Mouse (Mus musculus): ENCODE measurements around the gene Ercc6.
A peak's percentile ranks its signal among the peaks of the same experiment; 100 is the strongest.

Ercc6 gene

DNA sequence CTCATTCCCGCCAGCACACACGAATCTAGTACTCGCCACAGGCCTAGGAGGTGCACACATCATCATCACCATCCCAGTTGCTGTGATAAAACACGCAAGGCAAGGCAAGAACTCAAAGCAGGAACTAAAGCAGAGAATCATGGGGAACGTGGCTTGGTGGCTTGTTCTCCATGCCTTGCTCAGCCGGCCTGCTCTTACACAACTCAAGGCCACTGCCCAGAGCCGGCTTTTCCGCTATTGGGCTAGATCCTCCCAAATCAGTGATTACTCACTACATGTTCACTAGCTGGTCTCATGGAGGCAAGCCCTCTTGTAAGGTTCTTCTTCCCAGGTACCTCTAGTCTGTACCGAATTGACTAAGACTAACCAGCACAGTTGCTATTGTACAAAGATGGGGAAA lies 70.4 kb downstream of the Ercc6 start:
- no peak for DNase-seq (ENCODE audit: low spot score)

DNA sequence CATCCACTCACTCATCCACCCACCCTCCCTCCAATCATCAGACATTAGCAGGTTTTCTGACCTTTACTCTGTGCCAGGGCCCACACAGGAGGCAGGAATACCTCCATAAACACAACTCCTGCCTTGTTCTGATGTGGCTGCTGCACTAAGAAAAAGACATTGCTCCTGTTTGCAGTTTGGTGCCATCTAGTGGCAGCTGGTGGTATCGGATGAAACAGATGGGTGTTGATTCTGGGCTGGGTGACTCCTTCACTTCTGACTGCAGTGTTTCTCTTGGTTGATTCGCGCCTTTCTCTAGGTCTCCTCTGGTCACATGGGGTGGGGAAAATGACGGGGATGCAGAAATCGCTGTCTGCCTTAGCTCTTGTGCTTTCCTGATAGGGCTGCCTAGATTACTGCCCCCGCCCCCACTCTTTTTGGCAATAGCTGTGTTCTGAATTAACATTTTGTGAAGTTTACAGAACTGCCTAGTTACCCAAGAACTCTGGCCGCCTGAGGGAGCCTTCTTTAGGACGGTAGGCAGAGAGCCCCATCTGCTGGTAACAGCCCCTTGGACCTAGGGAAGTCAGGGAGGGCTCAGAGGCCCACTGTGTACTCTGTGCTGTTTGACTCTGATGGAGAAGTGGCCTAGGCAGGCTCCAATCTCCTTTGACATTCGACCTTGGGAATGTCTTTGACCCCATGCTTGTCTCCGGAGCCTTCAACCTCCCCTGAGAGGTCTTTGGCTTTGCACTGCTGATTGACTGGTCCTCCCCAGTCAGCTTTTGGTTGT lies 73.9 kb downstream of the Ercc6 start:
- DNase-seq (ENCODE audit: low spot score), result peak; percentile 85

DNA sequence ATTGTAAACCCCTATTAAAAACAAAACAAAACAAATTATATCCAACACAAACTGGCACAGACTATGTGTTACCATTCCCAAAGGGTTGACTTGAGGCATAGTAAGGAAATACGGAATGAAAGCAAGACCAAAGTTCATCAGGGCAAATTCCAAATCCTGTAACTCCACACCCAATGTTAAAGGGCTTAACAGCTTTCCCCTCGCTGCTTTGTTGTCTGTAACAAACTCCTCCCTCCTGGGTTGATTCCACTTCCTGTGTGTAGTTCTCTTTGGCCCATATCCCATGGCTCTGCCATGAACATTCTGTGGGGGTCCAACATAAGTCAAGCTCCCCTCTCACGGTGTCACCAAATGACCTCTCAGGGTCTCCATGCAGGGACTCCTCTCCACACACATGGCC lies 77.1 kb downstream of the Ercc6 start:
- no peak for DNase-seq (ENCODE audit: low spot score)

DNA sequence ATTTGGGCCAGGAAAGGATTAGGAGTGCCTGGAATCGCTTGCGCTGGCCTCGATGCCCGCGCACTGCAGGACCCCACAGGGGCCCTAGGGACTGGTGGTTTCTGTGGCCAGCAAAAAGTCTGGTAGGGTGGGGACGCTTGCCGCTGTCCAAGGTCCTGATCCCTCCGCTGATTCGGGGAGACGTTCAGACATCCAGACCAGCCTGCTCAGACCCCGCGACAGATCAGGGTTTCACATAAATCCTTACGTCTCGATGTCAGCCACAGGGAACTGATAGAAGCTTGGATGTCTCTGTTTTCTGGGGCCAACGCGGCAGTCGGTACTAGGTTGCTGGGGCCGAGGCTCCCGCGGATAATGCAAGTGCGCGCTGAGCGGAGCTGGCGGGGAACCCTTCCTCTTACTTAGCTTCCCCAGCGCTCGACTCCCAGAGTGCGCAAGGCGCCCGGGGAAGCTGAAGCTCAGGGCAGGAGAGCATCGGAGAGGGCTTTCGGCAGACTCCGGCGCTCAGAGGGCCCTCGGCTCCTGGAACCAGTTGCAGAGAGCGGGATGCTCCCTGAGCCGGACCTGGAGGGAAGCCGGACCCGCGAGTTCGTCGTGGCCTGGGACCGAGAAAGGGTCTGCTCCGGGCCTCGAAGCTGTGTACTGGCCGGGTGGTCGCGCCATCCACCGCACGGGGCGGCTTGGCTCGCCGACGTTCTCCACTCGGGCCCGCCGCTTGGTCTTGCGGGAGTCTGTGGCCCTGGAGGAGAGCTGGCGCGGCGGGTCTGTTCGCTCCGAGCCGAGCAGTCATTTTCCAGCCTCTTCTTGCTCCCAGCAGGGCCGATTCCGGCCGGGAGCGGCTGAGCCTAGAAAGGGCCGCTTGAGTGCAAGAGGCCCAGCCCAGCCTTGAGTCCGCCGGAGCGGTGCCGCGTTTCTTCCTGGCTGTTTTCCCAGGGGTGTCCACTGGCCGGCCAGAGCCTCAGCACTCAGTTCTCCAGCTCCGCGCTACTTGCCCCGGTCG lies 84.2 kb downstream of the Ercc6 start:
- peak; percentile 87 for DNase-seq (ENCODE audit: low spot score)

DNA sequence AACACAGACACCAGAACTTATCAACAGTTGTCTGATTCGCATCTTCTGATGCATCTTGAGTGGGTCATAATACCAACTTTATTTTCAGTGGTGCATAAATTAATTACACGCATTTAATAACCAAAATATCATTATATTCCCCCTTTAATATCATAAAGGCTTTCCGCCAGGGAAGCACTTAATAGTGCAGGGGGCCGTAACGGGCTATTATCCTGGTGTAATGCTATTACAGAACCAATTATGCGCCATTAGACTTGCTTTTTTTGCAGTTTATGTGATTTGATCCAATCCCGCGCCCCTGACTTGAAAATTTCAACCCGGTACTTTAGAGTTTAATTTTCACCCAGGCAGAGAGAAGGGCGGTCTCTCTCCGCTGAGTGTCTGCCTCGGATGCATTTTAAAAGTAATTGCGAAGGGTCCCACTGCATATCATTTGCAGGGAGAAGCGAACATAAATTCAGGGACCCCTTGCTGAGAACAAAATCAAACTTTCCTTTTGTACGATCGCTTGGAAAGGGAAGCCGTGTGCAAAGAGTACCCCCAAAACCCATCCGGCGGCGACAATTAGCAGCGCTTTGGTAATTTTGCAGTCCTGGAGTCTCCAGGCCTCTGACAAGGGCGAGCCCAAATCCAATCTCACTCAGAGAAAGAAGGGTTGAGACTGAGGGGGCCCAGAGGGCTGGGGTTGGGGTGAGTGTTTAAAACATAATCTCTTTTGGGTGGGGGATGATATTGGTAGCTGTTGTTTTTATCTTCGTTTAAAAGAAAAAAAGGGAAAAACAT lies 85.3 kb downstream of the Ercc6 start:
- no peak for DNase-seq (ENCODE audit: low spot score)

DNA sequence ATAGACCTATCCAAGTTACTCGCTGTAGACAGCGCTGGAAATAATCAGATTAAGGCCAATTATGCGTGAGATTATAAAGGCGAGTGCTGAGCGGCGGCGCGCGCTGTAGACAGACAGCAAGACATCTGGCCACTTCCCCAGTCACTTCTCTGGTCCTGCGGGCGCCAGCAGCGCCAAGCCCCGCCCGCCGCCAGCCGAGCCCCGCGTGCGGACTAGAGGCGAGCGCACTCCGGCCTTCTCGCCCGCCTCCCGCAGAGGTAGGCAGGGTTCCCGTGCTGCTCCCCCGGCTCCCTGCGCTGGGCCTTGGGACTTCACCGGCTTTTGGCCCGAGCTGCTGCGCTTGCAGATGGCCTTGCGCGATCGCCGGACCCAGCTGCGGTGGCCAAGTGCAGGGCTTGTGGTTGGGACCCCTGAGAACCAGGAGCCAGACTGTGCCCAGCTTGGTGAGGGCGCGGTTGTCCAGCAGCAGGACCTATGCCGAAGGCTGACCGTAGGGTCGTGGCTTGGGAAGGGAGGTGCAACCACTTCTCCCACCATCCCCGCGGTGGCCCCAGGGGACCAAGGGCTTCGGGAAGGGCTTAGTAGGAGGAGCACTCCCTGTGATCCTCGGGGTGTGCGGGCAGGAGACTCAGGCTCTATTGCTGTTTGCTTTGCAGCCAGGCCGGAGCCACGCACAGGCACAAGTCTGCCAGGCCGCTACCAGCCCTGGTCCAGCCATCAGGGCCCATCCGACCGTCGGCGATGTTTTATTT lies 86.1 kb downstream of the Ercc6 start, which contains the start of gene Prrxl1:
TSS of gene Prrxl1 (plus strand) at position 118 of the 752 bp plus-strand sequence.
- DNase-seq (ENCODE audit: low spot score), result peak; percentile 74

DNA sequence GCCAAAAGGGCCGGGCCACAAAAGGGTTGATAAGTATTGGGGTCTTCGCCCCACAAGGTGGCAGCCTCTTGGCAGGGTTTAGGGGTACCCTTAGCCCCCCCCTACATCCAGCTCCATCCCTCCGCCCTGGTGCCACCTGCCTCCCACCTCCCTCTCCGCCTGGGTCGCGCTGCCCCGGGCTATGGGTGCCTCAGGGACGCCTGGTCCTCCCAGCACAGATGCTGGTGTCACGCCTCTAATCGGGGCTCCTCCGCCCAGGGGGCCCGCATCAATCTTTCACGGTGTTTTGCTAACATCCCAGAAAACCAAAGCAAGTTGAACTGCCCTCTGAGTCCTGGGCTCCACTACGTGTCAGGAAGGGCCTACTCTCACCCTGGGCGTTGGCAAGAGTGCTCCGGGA lies 86.8 kb downstream of the Ercc6 start:
- no peak for DNase-seq (ENCODE audit: low spot score)

DNA sequence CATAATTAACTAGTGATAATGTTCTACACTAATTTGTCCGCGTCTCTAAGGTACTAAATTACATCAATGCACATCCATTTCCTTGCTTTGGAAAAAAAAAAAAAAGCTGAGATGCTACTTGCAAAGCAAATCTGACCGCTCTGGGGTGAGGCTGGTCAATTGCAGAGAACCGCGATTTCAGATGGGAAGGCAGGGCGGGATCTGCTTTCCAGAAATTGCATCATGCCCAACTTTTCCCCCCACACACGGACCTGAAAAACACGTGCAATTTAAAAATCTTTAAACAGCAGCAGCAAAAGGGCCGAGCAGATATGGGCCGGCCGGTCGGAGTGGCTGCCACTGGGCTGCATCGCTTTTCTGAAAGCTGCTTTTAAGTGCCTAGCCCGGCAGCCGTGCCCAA lies 92.2 kb downstream of the Ercc6 start:
- no peak for DNase-seq (ENCODE audit: low spot score)

DNA sequence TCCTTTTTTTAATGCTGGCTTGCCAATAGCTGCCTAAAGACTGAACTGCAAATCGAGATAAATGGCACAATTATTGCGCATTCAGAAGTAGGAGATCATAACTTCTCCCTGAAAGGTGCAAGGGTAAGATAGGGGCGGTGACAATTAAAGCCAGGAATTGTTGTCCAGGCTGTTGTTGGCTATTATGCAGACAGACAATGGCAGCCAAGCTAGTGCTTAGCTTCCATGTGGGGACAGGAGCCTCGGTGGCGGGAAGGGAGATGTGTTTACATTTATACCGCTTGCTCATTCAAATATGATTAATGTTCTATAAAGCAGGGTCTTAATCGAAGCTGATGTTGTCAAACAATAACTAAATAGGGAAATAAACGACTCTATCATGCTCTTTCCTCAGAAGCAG lies 93.0 kb downstream of the Ercc6 start:
- DNase-seq (ENCODE audit: low spot score), result peak; percentile 53

DNA sequence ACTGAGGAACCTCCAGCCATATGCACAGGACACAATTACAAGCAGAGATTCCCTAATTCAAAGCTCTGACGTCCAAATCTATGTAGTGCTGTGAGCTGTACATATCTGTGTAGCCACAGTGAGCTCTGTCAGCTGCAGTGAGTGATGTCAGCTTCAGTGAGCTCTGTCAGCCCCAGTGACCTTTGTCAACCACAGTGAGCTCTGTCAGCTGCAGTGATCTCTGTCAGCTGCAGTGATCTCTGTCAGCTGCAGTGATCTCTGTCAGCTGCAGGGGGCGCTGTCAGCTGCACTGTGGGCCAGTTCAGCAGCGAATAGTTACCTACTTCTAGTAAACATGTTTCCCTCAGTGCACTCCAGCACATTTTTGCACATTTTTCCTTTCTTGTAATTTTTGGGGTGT lies 96.1 kb downstream of the Ercc6 start:
- peak; percentile 58 for DNase-seq (ENCODE audit: low spot score)

DNA sequence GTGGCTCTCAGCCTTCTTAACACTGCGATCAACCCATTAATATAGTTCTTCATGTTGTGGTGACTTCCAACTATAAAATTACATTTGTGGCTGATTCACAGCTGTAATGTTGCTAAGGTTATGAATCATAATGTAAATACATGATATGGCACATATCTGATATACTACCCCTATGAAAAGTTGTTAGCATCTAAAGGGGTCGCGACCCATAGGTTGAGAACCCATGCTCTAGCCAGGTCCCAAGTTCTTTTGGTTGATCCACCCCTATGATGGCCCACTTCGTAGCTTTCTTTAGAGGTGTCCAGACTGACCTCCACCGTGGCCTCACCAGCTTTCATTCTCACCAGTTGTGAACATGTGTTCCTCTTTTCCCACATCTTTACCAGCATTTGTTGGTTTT lies 103.9 kb downstream of the Ercc6 start:
- no peak for DNase-seq (ENCODE audit: low spot score)

DNA sequence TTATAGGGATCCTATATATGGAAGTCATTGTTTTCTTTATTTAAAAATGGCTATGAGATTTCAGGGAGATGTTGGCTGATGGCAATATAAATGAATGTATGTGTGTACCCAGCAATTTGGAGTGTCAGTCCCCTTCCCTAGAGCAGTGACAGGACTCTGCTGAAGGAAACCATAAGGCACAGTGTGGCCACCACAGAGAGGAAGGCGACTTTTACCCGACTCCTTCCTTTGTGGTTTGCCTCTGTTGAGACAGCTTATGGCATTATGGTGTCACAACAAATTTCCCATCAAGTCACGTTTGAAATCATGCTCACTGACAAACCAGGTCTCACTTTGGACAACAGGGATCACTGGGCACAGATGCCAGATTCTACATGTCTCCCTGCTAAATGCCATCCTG lies 110.9 kb downstream of the Ercc6 start:
- no peak for DNase-seq (ENCODE audit: low spot score)

DNA sequence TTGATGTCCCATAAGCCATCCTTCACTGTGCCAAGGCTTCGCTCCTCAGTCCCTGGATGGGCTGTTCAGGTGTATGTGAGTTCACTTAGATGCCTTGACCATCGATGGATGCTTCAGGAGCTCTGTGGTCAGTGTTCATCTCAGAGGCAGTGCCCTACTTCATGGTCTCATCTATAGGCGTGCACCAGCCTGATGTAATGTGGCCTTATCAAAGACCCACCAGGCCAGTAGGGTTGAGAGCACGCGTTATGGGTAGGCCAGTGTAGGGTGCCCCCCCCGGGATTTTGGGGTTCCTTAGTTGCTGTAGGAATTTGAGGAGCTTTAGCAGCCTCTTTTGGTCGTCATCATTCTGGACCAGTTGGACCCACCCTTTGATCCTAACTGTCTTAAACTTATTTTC lies 111.5 kb downstream of the Ercc6 start:
- no peak for DNase-seq (ENCODE audit: low spot score)

DNA sequence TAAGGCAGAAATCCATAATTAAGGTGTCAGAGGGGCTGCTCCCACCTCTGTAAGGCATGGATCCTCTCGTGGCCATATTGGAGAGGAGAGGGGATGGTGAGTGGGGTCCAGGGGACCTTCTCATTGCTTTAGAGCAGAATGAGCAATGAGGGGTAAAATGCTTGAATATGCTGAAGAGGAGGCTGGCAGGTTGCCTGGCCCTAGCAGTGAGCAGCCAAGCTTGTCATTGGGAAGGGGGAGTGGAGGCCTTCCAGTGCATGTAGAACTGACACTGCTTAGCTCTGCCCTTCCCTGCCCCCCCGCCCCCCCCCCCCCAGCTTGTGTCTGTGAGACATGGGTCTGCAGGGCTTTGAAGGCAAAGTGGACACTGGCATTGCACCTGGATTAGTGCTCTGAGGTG lies 114.0 kb downstream of the Ercc6 start:
- DNase-seq (ENCODE audit: low spot score), result no peak

DNA sequence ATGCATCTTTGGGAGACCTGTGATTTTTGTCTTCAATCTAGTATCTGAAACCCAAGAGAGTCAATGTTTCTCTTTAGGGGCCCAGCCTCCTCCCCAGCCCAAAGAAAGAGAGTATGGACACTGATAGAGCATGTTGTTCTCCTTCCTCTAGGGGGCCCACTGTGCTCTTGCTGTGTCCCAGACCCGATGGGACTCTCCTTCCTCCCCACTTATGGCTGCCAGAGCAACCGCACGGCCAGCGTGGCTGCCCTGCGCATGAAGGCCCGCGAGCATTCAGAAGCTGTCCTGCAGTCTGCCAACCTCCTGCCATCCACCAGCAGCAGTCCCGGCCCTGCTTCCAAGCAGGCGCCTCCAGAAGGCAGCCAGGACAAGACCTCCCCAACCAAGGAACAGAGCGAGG lies 115.3 kb downstream of the Ercc6 start:
- no peak for DNase-seq (ENCODE audit: low spot score)

All from retina, embryonic 14.5 days (tissue).